Mouse (Mus musculus) lung, postnatal 0 days (tissue): ENCODE measurements at regions not wholly inside any gene's neighbourhood (a gene's known extent, or its start where the extent isn't known, plus 50 kb on each side); places are given as distances from the start of the nearest gene placed in this dataset.

Experiments
- CTCF ChIP-seq: IDR thresholded peaks from 2 replicates; pipeline ENCODE4 v1.5.1; 2016; ENCODE audit warnings: antibody characterized with exemption, mild to moderate bottlenecking
- EP300 ChIP-seq: IDR thresholded peaks from 2 replicates; pipeline ENCODE4 v1.6.1; 2016; ENCODE audit warnings: antibody characterized with exemption, mild to moderate bottlenecking, control low read depth

DNA sequence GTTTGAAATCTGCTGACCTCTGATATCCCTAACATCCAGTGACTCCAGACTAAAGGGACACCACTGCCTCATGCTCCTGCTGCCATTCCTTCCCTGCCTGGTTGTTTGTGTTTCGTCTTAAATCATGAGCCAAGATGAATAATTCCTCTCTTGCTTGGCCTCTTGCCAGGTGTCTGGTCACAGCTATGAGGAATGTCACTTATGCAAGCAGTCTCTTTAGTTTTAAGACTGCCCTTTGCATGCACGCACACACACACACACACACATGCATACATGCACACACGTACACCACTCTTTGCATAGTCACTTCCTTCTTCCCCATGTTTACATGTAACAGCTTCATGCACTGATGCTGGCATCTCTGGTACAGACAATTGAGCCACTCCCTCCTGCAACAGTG, 543.0 kb upstream of the Jmjd1c start:
- TF ChIP-seq CTCF = no peak
- no peak for TF ChIP-seq EP300
